Mouse (Mus musculus) midbrain, postnatal 0 days (tissue): Measurements from ENCODE around the gene Dnajc16. TPM values are rescaled to one million over a fixed set of nuclear protein-coding genes. Genes with fewer than 3 reads are reported as not detected.
A peak's percentile ranks its signal among the peaks of the same experiment; 100 is the strongest.

Experiments
- ATAC-seq: fragments of 200-750 bp; cut with Nextera tagmentation; 2 replicates; pipeline ENCODE4 v1.8.0; 2017; ENCODE audit warnings: moderate number of reproducible peaks, mild to moderate bottlenecking, moderate TSS enrichment, moderate library complexity; ENCODE audit not compliant: low FRiP score
- DNase-seq: peaks from one replicate; pipeline ENCODE4 v3.0.0-alpha.2; 2015; ENCODE audit warnings: low spot score
- H3K27ac ChIP-seq: fragments of 300-500 bp; sonication (generic); 2 replicates; pipeline ENCODE4 v1.5.1; 2014; ENCODE audit warnings: low read depth, mild to moderate bottlenecking, low read length, mixed read lengths
- H3K27me3 ChIP-seq: fragments of 300-500 bp; sonication (generic); 2 replicates; pipeline ENCODE4 v1.6.1; 2014; ENCODE audit warnings: low read length, control low read depth, mixed read lengths; ENCODE audit not compliant: insufficient read depth
- H3K36me3 ChIP-seq: fragments of 300-500 bp; sonication (generic); 2 replicates; pipeline ENCODE4 v1.6.1; 2014; ENCODE audit warnings: low read length, control low read depth, mixed read lengths; ENCODE audit not compliant: insufficient read depth
- H3K4me1 ChIP-seq: fragments of 300-500 bp; sonication (generic); 2 replicates; pipeline ENCODE4 v1.6.1; 2014; ENCODE audit warnings: mild to moderate bottlenecking, control low read depth, antibody characterized with exemption, low read length, mixed read lengths; ENCODE audit not compliant: insufficient read depth
- H3K4me2 ChIP-seq: fragments of 300-500 bp; sonication (generic); 2 replicates; pipeline ENCODE4 v1.6.1; 2014; ENCODE audit warnings: low read depth, mild to moderate bottlenecking, low read length, mixed read lengths; ENCODE audit not compliant: poor library complexity, severe bottlenecking
- H3K4me3 ChIP-seq: fragments of 300-500 bp; sonication (generic); 2 replicates; pipeline ENCODE4 v1.5.1; 2014; ENCODE audit warnings: low read depth, mild to moderate bottlenecking, low read length, moderate library complexity
- H3K9ac ChIP-seq: fragments of 300-500 bp; sonication (generic); replicated peaks from 2 replicates; pipeline ENCODE4 v1.6.1; 2014; ENCODE audit warnings: mild to moderate bottlenecking, low read length, moderate library complexity, mixed read lengths; ENCODE audit not compliant: poor library complexity, severe bottlenecking
- H3K9me3 ChIP-seq: fragments of 300-500 bp; sonication (generic); 2 replicates; pipeline ENCODE4 v1.6.1; 2016; ENCODE audit warnings: low read length, control low read depth
- CTCF ChIP-seq: IDR thresholded peaks from 2 replicates; pipeline ENCODE4 v1.5.1; 2016; ENCODE audit warnings: antibody characterized with exemption, mild to moderate bottlenecking
- WGBS: fragments of 180-500 bp; shearing (Covaris S2); extraction: QIAGEN DNeasy Blood & Tissue Kit; methylation state at CpG from one replicate; pipeline ENCODE4 v1.1.7; 2014; 5-methylcytosine and 5-hydroxymethylcytosine counted together
- polyA plus RNA-seq: library from polyadenylated mRNA; unstranded; fragments of >200 nt; fragmentation: Nextera tagmentation; extraction: Ambion mirVana; gene quantifications from 2 replicates; pipeline ENCODE4 v1.2.1, GENCODE M21; 2015
- total RNA-seq: library from RNA; depleted of rRNA; stranded (reverse); fragments of >200 nt; gene quantifications from 2 replicates; pipeline ENCODE4 v1.2.3, GENCODE M21; 2014

The Dnajc16 gene
- total and polyA plus RNA-seq, 2 experiments from 2014 or later, result 7.2 to 18.2 TPM

DNA sequence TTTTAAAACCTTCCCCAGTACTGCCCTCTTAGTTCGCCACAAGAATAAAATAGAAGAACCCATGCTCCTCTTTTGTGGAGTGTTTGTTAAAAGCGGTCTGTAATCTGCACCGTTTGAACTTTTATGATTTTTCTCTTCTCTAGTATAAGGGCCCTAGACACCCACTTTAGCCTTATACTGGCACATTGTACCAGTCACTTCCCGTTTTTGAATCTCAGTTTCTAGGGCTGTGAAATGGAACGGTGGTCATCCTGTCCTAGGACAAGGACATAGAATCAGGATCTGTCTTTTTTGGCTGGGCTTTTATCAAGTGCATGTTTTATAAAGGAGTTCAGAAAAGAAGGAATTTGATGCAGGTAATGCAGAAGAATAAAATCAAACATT is 3.4 kb upstream of the Dnajc16 start:
- Histone ChIP-seq H3K9ac (peak overlapping the region; percentile 83), H3K4me2 (peak overlapping the region; percentile 52), H3K4me3 (peak overlapping the region; percentile 68), H3K36me3 (peaks cover 12% of the 10 kb centered on the region), H3K9me3 (no peaks in the 10 kb centered on the region), H3K4me1 (peaks cover 7% of the 10 kb centered on the region; the same call in 1 of the 2 replicates), H3K27ac (peak overlapping the region; percentile 92), H3K27me3 (no peaks in the 10 kb centered on the region)
- DNase-seq, result no peak
- TF ChIP-seq CTCF, result no peak; the same call in 1 of the 2 replicates
- ATAC-seq, result no peak
- 10% methylated on average over 5 of the region's 5 CpGs for WGBS

DNA sequence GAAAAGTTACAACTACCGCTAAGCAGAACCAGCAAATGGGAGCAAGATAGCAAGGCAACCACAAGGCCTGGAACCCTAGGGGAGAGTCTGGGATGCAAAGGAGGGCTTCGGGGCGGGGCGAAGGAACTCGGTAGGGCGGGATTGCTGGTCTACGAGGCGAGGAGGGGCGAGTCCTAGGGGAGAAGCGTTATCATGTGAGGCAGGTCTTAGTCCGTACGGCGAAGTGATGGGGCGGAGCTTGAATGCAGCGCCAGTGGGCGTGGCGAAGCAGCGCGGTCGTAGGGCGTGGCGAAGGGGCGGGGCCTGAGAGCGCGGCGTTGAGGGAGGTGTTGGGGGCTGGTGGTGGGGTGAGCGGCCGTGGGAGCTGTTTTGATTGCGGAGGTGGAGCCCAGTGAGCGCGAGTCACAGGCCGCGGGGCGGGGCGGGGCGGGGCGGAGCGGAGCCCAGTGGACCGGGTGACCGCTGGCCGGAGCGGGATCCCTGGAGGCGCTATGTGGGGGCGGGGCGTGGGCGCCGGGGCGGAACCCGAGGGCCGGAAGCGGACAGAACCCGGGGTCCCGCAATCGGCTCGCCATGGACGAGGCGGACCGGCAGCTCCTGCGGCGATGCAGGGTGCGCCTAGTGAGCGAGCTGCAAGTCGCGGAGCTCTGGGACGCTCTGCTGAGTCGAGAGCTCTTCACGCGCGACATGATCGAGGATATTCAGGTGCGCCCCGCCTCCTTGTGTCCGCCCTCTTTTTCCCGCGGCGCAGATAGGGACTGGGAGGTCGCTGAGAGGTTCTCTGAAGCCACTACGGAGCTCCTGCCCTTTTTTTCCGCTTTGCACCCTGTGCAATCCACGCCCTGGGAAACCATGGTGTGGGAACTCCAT is 2.8 kb upstream of the Dnajc16 start, which contains the start of gene Casp9:
Gene Casp9, plus strand, starts transcription at position 331 of the 870 bp plus-strand sequence.
- Histone ChIP-seq H3K4me2 (peak within 1 kb of the TSS; percentile 52), H3K9me3 (no peaks in the 10 kb centered on the region), H3K4me1 (peaks cover 7% of the 10 kb centered on the region; the same call in 1 of the 2 replicates), H3K9ac (peak within 1 kb of the TSS; percentile 83), H3K27ac (peak within 1 kb of the TSS; percentile 92), H3K27me3 (no peaks in the 10 kb centered on the region), H3K4me3 (peak within 1 kb of the TSS; percentile 68), H3K36me3 (peaks cover 12% of the 10 kb centered on the region)
- ATAC-seq (peak; percentile 78), DNase-seq (peak; percentile 95)
- peak; percentile 11; the same call in 1 of the 2 replicates for TF ChIP-seq CTCF
- WGBS, result under 1% methylated on average over 60 of the region's 80 CpGs

DNA sequence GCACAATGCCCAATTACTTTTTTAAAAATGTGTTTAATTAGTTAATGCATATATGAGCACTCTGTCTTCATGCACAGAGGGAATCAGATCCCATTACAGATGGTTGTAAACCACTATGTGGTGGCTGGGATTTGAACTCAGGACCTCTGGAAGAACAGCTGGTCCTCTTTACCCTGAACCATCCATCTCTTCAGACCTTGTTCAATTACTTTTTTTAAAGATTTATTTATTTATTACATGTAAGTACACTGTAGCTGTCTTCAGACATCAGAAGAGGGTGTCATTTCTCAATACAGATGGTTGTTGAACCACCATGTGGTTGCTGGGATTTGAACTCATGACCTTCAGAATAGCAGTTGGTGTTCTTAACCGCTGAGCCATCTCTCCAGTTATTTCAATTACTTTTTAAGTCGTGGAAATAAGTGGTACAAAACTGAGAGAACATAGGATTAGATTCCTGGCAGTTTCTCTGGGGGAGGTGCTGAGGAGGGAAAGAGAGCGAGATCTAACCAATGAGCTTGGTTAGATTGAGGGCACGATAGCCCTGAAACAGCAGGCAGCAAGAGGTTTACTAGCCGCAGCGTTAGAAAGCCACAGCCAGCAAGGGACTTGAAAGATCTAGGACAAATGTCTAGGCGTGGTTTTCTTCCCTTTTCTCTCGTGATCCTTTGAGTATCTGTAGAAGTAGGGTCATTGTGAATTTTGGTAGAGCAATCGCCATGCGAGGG is 2.0 kb upstream of the Dnajc16 start:
- peak overlapping the region; percentile 83 for H3K9ac ChIP-seq
- no peak for ATAC-seq
- no peak for TF ChIP-seq CTCF
- peak overlapping the region; percentile 68 for H3K4me3 ChIP-seq
- peaks cover 7% of the 10 kb centered on the region; the same call in 1 of the 2 replicates for H3K4me1 ChIP-seq
- no peak for DNase-seq
- peaks cover 12% of the 10 kb centered on the region for H3K36me3 ChIP-seq
- no peaks in the 10 kb centered on the region for H3K9me3 ChIP-seq
- peak overlapping the region; percentile 52 for H3K4me2 ChIP-seq
- 9% methylated on average over 10 of the region's 10 CpGs for WGBS
- peak overlapping the region; percentile 92 for H3K27ac ChIP-seq
- no peaks in the 10 kb centered on the region for H3K27me3 ChIP-seq

DNA sequence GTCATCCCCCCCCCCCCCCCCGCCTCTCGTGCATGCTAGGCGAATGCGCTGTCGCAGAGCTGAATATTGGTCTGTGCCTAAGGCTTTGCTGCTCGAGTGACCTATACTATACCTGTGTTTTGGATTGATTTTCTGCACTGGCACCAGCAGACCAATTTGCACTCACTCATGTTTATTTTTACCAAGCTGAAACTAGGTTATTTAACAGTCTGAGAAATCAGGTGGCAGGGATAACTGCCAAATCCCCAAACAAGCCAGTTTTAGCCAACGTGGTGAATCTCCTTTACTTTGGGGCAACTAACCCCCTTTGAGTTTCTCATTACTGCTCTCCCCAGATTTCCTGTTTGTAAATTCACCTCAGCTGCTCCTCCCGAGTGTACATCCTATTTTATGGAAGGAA is 1.2 kb upstream of the Dnajc16 start:
- Histone ChIP-seq H3K36me3 (peaks cover 4% of the 10 kb centered on the region), H3K27me3 (no peaks in the 10 kb centered on the region), H3K4me1 (peaks cover 7% of the 10 kb centered on the region; the same call in 1 of the 2 replicates), H3K27ac (no peak overlapping the region), H3K4me3 (no peak overlapping the region), H3K9ac (no peak overlapping the region), H3K9me3 (no peaks in the 10 kb centered on the region), H3K4me2 (no peak overlapping the region)
- TF ChIP-seq CTCF, result no peak
- no peak for ATAC-seq
- DNase-seq, result no peak
- WGBS, result 87% methylated on average over 8 of the region's 8 CpGs

DNA sequence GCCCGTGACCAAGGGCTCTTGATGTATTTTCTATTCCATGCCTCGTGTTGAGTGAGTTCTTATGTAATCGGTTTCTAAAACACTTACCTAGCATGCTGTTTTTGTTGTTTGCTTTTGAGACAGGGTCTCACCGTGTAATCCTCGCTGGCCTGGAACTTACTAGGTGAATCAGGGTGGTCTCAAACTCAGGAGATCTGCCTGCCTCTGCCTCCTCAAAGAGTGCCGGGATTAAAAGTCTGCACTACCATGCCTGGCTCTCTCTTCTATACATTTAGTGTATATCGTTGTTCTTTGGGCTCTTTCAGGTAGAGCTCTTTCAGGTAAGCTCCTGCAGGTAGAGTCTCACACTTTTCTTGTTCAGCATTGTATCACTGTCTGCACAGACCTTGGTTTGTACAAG is 755 bp upstream of the Dnajc16 start:
- Histone ChIP-seq H3K27me3 (no peaks in the 10 kb centered on the region), H3K4me2 (no peak overlapping the region), H3K4me3 (no peak overlapping the region), H3K36me3 (0 out of 2 replicates have a peak, but pooled peaks cover under 1% of the 10 kb centered on the region), H3K9ac (no peak overlapping the region), H3K27ac (no peak overlapping the region), H3K9me3 (no peaks in the 10 kb centered on the region), H3K4me1 (peaks cover 7% of the 10 kb centered on the region; the same call in 1 of the 2 replicates)
- ATAC-seq (no peak), DNase-seq (no peak)
- no peak for TF ChIP-seq CTCF
- WGBS, result 90% methylated on average over 7 of the region's 7 CpGs
